Mouse (Mus musculus) hindbrain, embryonic 11.5 days (tissue): ENCODE data around the gene Phtf1. TPM values are rescaled to one million over a fixed set of nuclear protein-coding genes. Genes with fewer than 3 reads are reported as not detected.

ENCODE experiments used
- ATAC-seq: fragments of 200-750 bp; cut with Nextera tagmentation; 2 replicates; pipeline ENCODE4 v1.8.0; 2017; ENCODE audit warnings: mild to moderate bottlenecking, moderate TSS enrichment, moderate library complexity; ENCODE audit not compliant: low FRiP score
- DNase-seq: peaks from one replicate; pipeline ENCODE4 v3.0.0-alpha.2; 2015; ENCODE audit warnings: low spot score
- H3K27ac ChIP-seq: fragments of 300-500 bp; sonication (generic); 2 replicates; pipeline ENCODE4 v1.5.1; 2014; ENCODE audit warnings: mild to moderate bottlenecking, low read depth, low read length
- H3K27me3 ChIP-seq: fragments of 300-500 bp; sonication (generic); 2 replicates; pipeline ENCODE4 v1.6.1; 2014; ENCODE audit warnings: mild to moderate bottlenecking, low read length, moderate library complexity, mixed read lengths; ENCODE audit not compliant: control insufficient read depth, insufficient read depth
- H3K36me3 ChIP-seq: fragments of 300-500 bp; sonication (generic); 2 replicates; pipeline ENCODE4 v1.6.1; 2014; ENCODE audit warnings: mild to moderate bottlenecking, low read length, moderate library complexity, mixed read lengths; ENCODE audit not compliant: control insufficient read depth, insufficient read depth
- H3K4me1 ChIP-seq: fragments of 300-500 bp; sonication (generic); replicated peaks from 2 replicates; pipeline ENCODE4 v1.6.1; 2014; ENCODE audit warnings: low read length, mixed read lengths; ENCODE audit not compliant: control insufficient read depth, insufficient read depth
- H3K4me2 ChIP-seq: fragments of 300-500 bp; sonication (generic); replicated peaks from 2 replicates; pipeline ENCODE4 v1.6.1; 2014; ENCODE audit warnings: mild to moderate bottlenecking, low read depth, low read length
- H3K4me3 ChIP-seq: fragments of 300-500 bp; sonication (generic); 2 replicates; pipeline ENCODE4 v1.5.1; 2014; ENCODE audit warnings: low read depth, low read length
- H3K9ac ChIP-seq: fragments of 300-500 bp; sonication (generic); 2 replicates; pipeline ENCODE4 v1.6.1; 2014; ENCODE audit warnings: low read depth, low read length
- H3K9me3 ChIP-seq: fragments of 300-500 bp; sonication (generic); 2 replicates; pipeline ENCODE4 v1.6.1; 2016; ENCODE audit warnings: low read length; ENCODE audit not compliant: control insufficient read depth
- WGBS: fragments of 180-500 bp; shearing (Covaris S2); extraction: QIAGEN DNeasy Blood & Tissue Kit; methylation state at CpG from one replicate; pipeline ENCODE4 v1.1.7; 2014; 5-methylcytosine and 5-hydroxymethylcytosine counted together
- polyA plus RNA-seq: library from polyadenylated mRNA; unstranded; fragments of >200 nt; fragmentation: Nextera tagmentation; extraction: Ambion mirVana; gene quantifications from 2 replicates; pipeline ENCODE4 v1.2.1, GENCODE M21; 2014

Phtf1 gene
- polyA plus RNA-seq, 1 experiment from 2014 or later = 49.3 TPM

- Histone ChIP-seq H3K4me1 (no peaks in the 10 kb centered on the region; the same call in 1 of the 2 replicates), H3K9me3 (no peaks in the 10 kb centered on the region), H3K27me3 (no peaks in the 10 kb centered on the region), H3K36me3 (no peaks in the 10 kb centered on the region), H3K4me2 (peak overlapping the region; percentile 76), H3K4me3 (peak overlapping the region; percentile 81), H3K27ac (peak overlapping the region; percentile 99), H3K9ac (peak overlapping the region; percentile 94)
- WGBS = under 1% methylated on average over 17 of the region's 24 CpGs
- DNase-seq (peak; percentile 78), ATAC-seq (peak; percentile 89)
These were observed 791 bp downstream of the Phtf1 start for GRCm38 (mm10) chr3:103968701-103969100.

- H3K4me3 ChIP-seq = no peak overlapping the region
- WGBS = 98% methylated on average over 2 of the region's 2 CpGs
- ATAC-seq (no peak), DNase-seq (no peak)
- H3K4me1 ChIP-seq = no peaks in the 10 kb centered on the region; the same call in 1 of the 2 replicates
- no peaks in the 10 kb centered on the region for H3K9me3 ChIP-seq
- H3K36me3 ChIP-seq = no peaks in the 10 kb centered on the region
- no peak overlapping the region for H3K4me2 ChIP-seq
- H3K27me3 ChIP-seq = no peaks in the 10 kb centered on the region
- H3K9ac ChIP-seq = no peak overlapping the region
- no peak overlapping the region for H3K27ac ChIP-seq
These were observed 3.2 kb downstream of the Phtf1 start for GRCm38 (mm10) chr3:103971157-103971556.

GRCm38 (mm10) chr3:103984556-103984955 lies 16.6 kb downstream of the Phtf1 start:
- no peak for ATAC-seq
- 83% methylated on average over 4 of the region's 4 CpGs for WGBS
- no peak overlapping the region for H3K4me2 ChIP-seq
- DNase-seq = no peak
- H3K4me3 ChIP-seq = no peak overlapping the region
- H3K9me3 ChIP-seq = no peaks in the 10 kb centered on the region
- H3K4me1 ChIP-seq = no peaks in the 10 kb centered on the region
- no peak overlapping the region for H3K9ac ChIP-seq
- no peaks in the 10 kb centered on the region for H3K27me3 ChIP-seq
- H3K27ac ChIP-seq = no peak overlapping the region
- no peaks in the 10 kb centered on the region for H3K36me3 ChIP-seq

- 95% methylated on average over 2 of the region's 2 CpGs for WGBS
- Histone ChIP-seq H3K4me3 (no peak overlapping the region), H3K27me3 (no peaks in the 10 kb centered on the region), H3K4me1 (no peaks in the 10 kb centered on the region), H3K9me3 (no peaks in the 10 kb centered on the region), H3K4me2 (no peak overlapping the region), H3K36me3 (0 out of 2 replicates have a peak, but pooled peaks cover 3% of the 10 kb centered on the region), H3K9ac (no peak overlapping the region), H3K27ac (no peak overlapping the region)
- no peak for ATAC-seq
- DNase-seq = no peak
These were observed 17.3 kb downstream of the Phtf1 start for GRCm38 (mm10) chr3:103985194-103985593.

GRCm38 (mm10) chr3:103987831-103988432 lies 20.0 kb downstream of the Phtf1 start:
- WGBS = 82% methylated on average over 5 of the region's 5 CpGs
- ATAC-seq (no peak), DNase-seq (no peak)
- Histone ChIP-seq H3K4me2 (no peak overlapping the region), H3K4me3 (no peak overlapping the region), H3K4me1 (no peaks in the 10 kb centered on the region), H3K27me3 (no peaks in the 10 kb centered on the region), H3K9ac (no peak overlapping the region), H3K36me3 (0 out of 2 replicates have a peak, but pooled peaks cover 6% of the 10 kb centered on the region), H3K27ac (no peak overlapping the region), H3K9me3 (no peaks in the 10 kb centered on the region)

- Histone ChIP-seq H3K9me3 (no peaks in the 10 kb centered on the region), H3K4me1 (no peaks in the 10 kb centered on the region), H3K4me2 (no peak overlapping the region), H3K27me3 (no peaks in the 10 kb centered on the region), H3K4me3 (no peak overlapping the region), H3K9ac (no peak overlapping the region), H3K36me3 (0 out of 2 replicates have a peak, but pooled peaks cover 6% of the 10 kb centered on the region), H3K27ac (no peak overlapping the region)
- DNase-seq (no peak), ATAC-seq (no peak)
- WGBS = 88% methylated on average over 4 of the region's 4 CpGs
These were observed 21.4 kb downstream of the Phtf1 start for GRCm38 (mm10) chr3:103989352-103989751.

- Histone ChIP-seq H3K27ac (no peak overlapping the region), H3K4me3 (no peak overlapping the region), H3K9ac (no peak overlapping the region), H3K36me3 (0 out of 2 replicates have a peak, but pooled peaks cover 6% of the 10 kb centered on the region), H3K27me3 (no peaks in the 10 kb centered on the region), H3K9me3 (no peaks in the 10 kb centered on the region), H3K4me1 (no peaks in the 10 kb centered on the region), H3K4me2 (no peak overlapping the region)
- WGBS = 95% methylated on average over 3 of the region's 3 CpGs
- ATAC-seq = no peak
- DNase-seq = no peak
These were observed 23.4 kb downstream of the Phtf1 start for GRCm38 (mm10) chr3:103991271-103991670.

- ATAC-seq (no peak), DNase-seq (no peak)
- 95% methylated on average over 4 of the region's 4 CpGs for WGBS
- Histone ChIP-seq H3K36me3 (no peaks in the 10 kb centered on the region), H3K27ac (no peak overlapping the region), H3K9me3 (no peaks in the 10 kb centered on the region), H3K4me2 (no peak overlapping the region), H3K9ac (no peak overlapping the region), H3K4me1 (no peaks in the 10 kb centered on the region), H3K4me3 (no peak overlapping the region), H3K27me3 (no peaks in the 10 kb centered on the region)
These were observed 30.8 kb downstream of the Phtf1 start for GRCm38 (mm10) chr3:103998724-103999123.

GRCm38 (mm10) chr3:104006896-104007466 lies 39.1 kb downstream of the Phtf1 start:
- H3K4me3 ChIP-seq = no peak overlapping the region
- H3K27ac ChIP-seq = no peak overlapping the region
- no peak overlapping the region for H3K9ac ChIP-seq
- no peak for DNase-seq
- no peaks in the 10 kb centered on the region for H3K27me3 ChIP-seq
- H3K9me3 ChIP-seq = no peaks in the 10 kb centered on the region
- ATAC-seq = no peak
- no peaks in the 10 kb centered on the region; the same call in 1 of the 2 replicates for H3K36me3 ChIP-seq
- WGBS = 88% methylated on average over 8 of the region's 8 CpGs
- no peak overlapping the region for H3K4me2 ChIP-seq
- H3K4me1 ChIP-seq = no peaks in the 10 kb centered on the region
